Mouse (Mus musculus): ENCODE measurements around the gene Vsig8.

The Vsig8 gene

DNA sequence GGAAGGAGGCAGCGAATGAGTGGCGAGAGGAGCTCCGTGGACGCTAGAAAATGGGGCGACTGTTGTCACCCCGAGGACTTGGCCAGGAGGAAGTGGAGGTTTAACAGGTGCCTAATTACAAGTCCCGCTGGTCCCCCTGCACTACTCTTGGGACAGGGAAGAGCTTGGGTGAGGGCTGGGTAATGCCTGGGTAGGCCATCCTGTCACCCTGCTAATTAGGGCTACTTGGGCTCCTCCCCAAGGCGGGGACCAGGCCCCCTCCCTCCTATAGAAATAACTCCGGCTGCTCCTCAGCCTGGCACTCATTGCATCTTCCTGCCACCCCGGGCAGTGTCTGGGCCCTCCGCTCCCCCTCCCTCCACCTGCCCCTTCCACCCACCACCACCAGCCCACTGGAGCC is at the start of gene Vsig8:
Gene Vsig8, plus strand, starts transcription at position 301 of the 400 bp plus-strand sequence.
- no peak for DNase-seq

DNA sequence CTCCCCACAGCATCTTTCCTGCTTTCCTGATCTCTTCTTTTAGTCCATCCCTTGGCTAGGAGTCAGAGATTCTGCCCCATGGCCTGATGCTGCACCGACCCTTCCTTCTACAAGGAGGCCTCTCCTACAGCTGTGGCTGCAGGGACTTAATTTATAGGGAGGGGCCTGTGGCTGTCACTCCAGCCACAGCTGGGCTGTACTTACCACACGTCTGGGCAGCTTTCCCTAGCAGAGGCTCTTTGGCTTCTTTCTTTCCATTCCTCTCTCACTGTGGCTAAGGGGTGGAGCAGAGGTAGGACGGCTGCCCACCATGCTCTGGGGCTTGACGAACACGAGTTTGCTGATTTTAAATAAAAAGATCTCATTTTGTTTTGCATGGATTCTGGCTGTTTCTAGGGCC is 48.7 kb upstream of the Vsig8 start:
- peak in 1 of 2 experiments; percentile 37 for DNase-seq

GRCm38 (mm10) chr1:172507701-172508100 is 48.0 kb upstream of the Vsig8 start:
- DNase-seq: peak; percentile 45 to 80

- DNase-seq: peak in 1 of 2 experiments; percentile 25
These were observed 47.6 kb upstream of the Vsig8 start for GRCm38 (mm10) chr1:172508172-172508571.

DNA sequence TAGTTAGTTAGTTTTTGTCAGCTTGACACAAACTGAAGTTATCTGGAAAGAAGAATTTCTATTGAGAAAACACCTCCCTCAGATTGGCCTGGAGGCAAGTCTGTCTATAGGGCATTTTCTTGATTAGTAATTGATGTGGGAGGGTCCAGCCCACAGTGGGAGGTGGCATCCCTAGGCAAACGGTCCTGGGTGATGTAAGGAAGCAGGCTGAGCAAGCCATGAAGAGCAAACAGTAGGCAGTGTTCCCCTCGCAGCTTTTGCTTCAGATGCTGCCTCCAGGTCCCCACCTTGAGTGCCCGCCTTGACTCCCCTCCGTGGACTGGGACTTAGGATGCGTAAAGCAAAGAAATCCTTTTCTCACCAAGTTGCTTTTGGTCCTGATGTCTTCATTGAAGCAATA is 46.5 kb upstream of the Vsig8 start:
- peak in 1 of 2 experiments; percentile 53 for DNase-seq

GRCm38 (mm10) chr1:172509983-172510382 is 45.8 kb upstream of the Vsig8 start:
- DNase-seq: no peak

GRCm38 (mm10) chr1:172510421-172510972 is 45.2 kb upstream of the Vsig8 start:
- DNase-seq: peak; percentile 69 to 87

DNA sequence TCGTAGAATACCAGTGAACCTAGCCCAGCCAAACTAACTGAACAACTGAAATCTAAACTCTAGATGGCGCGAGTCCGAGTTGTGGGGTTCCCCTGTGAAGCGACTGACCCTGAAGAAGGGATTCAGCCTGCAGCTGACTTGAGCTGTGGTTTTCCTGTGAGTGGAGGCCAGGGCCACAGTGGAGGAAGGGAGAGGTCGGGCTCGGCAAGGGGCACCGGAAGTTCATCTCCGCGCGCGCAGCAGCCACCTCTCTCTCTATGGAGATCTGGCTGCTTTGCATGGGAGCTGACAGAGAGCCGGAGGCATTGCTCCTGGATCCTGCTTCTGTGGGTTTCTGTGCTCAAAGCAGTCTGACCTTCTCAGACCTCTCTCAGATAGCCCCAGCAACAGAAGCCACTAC is 42.8 kb upstream of the Vsig8 start:
- peak; percentile 76 to 88 for DNase-seq

DNA sequence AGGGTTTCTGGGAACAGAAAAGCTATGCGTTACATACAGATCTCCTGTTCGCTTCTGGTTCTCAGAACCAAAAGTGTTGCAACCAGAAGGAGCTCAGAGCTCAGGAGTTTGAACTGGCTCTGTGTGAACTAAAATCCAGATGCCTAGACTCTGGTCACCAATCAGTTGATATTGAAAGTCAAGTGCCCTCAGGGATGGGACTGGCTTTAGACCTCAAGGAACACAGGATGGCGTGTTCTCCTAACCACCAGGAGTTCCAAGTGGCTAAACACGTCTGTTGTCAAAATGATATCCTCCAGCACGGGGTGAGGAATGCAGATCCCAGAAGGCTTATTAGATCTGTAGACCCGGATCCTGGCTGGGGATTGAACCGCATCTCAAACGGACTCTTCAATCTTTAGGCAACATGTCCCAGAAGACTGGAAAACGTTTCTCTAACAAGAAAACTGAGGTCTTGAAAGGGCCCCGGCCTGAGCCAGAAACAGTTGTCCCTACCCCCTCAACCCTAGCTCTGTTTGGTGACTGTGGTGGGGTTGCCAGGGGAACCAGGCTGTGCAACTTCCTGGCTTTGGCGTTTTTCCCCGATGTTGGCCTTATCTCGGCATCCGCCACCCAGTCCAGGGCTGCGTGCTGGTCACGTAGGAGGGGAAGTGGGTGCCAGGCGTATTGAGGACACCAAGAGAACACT is 42.1 kb upstream of the Vsig8 start:
- DNase-seq: peak; percentile 57 to 79

GRCm38 (mm10) chr1:172514213-172514529 is 41.6 kb upstream of the Vsig8 start:
- no peak for DNase-seq

DNA sequence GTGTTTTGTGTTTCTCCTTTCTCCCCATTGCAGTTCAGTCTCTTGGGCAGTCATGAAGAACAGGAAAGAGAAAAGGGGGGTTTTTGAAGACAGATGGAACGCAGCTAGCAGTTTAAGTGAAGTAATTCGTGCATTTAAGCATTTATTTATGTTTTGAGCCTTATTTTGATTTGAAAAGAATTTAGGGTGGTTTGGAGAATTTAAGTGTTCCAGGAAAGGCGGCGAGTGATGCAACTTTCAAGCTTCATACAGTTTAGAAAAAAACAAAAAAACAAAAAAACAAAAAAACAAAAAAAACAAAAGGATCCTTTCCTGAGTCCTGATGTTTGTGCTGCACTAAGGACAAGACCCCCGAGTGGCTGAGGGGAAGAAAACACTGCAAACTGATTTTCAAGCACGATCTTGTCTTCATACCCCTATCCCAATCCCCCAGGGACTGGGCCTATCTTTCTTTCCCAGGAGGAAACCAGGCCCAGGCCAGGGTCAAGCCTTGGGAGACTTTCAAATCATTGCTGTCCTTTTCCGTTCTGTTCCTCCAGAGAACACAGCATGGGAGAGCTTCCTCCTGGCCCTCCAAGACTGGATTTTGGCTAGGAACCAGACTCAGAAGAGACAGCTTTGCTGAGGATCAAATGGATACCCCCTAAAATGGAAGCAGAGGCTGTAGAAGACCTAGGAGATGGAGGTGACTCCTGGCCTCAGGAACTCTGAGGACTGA is 41.0 kb upstream of the Vsig8 start:
- peak; percentile 60 to 69 for DNase-seq

- DNase-seq: peak; percentile 54 to 79
These were observed 40.3 kb upstream of the Vsig8 start for GRCm38 (mm10) chr1:172515396-172515795.

- DNase-seq: no peak
These were observed 37.7 kb upstream of the Vsig8 start for GRCm38 (mm10) chr1:172518013-172518412.

- DNase-seq: no peak
These were observed 36.1 kb upstream of the Vsig8 start for GRCm38 (mm10) chr1:172519644-172520043.

GRCm38 (mm10) chr1:172520576-172521440 is 34.9 kb upstream of the Vsig8 start, which contains the start of gene Cfap45:
TSS of gene Cfap45 (plus strand) at chr1:172520801.
- DNase-seq: peak; percentile 93 to 96

DNA sequence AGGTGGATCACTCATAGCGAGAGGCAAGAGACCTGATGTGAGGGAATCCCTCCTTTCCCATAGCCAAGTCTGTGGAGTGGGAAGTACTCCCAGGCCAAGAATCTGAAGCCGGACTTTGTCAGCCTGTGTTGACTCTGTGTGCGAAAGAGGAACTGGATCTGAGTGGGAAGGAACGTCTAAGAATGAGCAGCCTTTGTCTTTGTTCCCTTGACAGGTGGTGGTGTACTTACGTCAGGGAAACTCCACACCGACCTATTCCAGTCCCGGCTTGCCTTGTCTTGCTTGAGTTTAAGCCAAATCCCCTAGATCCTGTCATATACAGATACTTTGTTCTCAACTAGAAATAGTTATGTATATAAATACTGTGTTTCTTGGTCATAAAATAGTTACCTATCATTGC is 33.2 kb upstream of the Vsig8 start:
- DNase-seq: no peak

DNA sequence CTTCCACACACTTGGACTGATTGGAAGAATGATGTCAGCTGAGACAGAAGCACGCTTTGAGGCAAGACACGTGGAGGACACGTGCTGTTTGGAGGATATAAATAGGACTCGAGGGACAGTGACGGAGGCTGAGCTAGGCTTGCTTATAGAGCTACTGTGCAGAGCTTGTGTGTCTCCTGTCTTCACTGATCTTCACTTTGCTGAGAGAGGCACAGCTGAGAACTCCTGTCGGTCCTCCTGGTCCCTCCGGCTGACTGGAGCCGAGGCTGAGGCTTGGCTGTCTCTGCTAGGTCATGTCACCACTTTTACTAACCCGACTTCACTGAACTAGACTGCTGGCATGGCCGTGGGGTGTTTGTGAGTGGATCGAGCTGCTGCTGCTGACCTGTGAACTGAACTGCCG is 32.0 kb upstream of the Vsig8 start:
- no peak for DNase-seq

DNA sequence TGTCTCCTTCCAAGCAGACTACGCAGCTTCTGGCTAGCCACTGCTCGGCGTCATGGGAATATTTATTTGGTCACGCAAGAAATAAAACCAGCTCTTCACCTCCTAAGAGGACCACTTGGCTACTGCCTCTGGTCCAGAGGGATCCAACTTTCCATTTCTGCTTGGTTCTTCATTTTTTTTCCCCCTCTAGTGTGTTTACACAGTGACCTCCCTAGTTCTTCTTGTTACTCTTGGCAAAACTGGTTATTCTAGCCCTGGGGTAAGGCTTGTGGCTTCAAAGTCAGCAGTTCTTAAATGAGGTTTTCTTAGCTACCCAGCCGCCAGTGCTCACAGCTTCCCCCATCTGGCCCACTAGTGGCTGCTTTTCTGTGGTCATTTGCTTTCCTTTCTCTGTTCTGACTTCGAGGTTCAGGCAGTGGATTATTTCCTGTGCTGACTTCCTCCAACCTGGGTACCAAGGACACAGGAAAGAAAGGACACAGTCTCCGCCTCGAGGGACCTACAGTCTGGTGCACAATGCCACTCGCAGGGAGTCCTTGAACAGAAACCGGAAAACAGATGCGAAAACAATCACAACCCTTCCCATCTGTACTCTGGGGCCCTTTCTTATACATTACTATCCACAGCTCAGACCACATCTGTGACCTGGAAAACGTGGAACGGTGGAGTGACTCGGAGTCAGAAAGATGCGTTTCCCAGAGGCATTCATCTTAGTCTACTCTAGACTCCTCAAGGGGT is 30.5 kb upstream of the Vsig8 start:
- DNase-seq: peak; percentile 47 to 67

- no peak for DNase-seq
These were observed 29.8 kb upstream of the Vsig8 start for GRCm38 (mm10) chr1:172525971-172526370.

GRCm38 (mm10) chr1:172526380-172527081 is 29.2 kb upstream of the Vsig8 start:
- peak; percentile 49 to 75 for DNase-seq

GRCm38 (mm10) chr1:172527431-172527830 is 28.3 kb upstream of the Vsig8 start:
- DNase-seq: no peak

DNA sequence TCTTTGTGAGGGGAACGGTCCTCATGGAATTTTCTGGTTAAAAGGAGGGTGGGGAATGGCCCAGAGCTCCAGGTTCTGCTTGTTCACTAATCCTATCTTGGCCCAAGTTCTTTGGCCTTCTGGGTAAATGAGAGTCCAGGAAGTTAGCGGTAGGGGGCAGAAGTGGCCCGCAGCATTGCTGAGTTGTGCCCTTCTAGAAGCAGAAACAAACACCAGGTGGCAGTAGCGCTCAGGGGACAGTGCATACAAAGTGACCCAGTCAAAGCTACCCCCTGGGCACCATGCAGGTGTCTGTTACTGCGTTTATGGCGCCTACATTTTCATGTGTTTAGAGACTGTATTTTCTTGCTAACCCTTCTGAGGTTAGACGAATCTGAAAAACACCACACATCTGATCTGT is 27.0 kb upstream of the Vsig8 start:
- DNase-seq: peak; percentile 92 to 97
